Mouse (Mus musculus): Measurements from ENCODE around the gene Tcp10b.
"Not testable (repeated sequence)": the region's sequence is repeated elsewhere in the genome, so short reads cannot be mapped to it uniquely, and the experiment has no call there.

Gene Tcp10b

GRCm38 (mm10) chr17:13123308-13124038 is 62.6 kb downstream of the Tcp10b start:
- not testable (repeated sequence) for DNase-seq (ENCODE audit: low read depth, low spot score); H3K36me3 ChIP-seq (ENCODE audit: control insufficient read depth, insufficient read depth, low read length, poor library complexity, severe bottlenecking); H3K27me3 ChIP-seq (ENCODE audit: control insufficient read depth, insufficient read depth, low read length, poor library complexity, severe bottlenecking)

- DNase-seq (ENCODE audit: low read depth, low spot score), result not testable (repeated sequence)
These were observed 63.3 kb downstream of the Tcp10b start for GRCm38 (mm10) chr17:13124241-13124640.

GRCm38 (mm10) chr17:13129324-13129723 is 68.4 kb downstream of the Tcp10b start:
- H3K36me3 ChIP-seq (ENCODE audit: control insufficient read depth, insufficient read depth, low read length, poor library complexity, severe bottlenecking); H3K27me3 ChIP-seq (ENCODE audit: control insufficient read depth, insufficient read depth, low read length, poor library complexity, severe bottlenecking); DNase-seq (ENCODE audit: low read depth, low spot score): not testable (repeated sequence)

More at GRCm38 (mm10) chr17:13124241-13124640, 63.3 kb downstream of the Tcp10b start:
- H3K27me3 ChIP-seq (ENCODE audit: control insufficient read depth, insufficient read depth, low read length, poor library complexity, severe bottlenecking); H3K36me3 ChIP-seq (ENCODE audit: control insufficient read depth, insufficient read depth, low read length, poor library complexity, severe bottlenecking): not testable (repeated sequence)

- DNase-seq (ENCODE audit: low read depth, low spot score); H3K27me3 ChIP-seq (ENCODE audit: control insufficient read depth, insufficient read depth, low read length, poor library complexity, severe bottlenecking); H3K36me3 ChIP-seq (ENCODE audit: control insufficient read depth, insufficient read depth, low read length, poor library complexity, severe bottlenecking): not testable (repeated sequence)
These were observed 69.0 kb downstream of the Tcp10b start for GRCm38 (mm10) chr17:13129737-13130465.

- H3K36me3 ChIP-seq (ENCODE audit: control insufficient read depth, insufficient read depth, low read length, poor library complexity, severe bottlenecking); H3K27me3 ChIP-seq (ENCODE audit: control insufficient read depth, insufficient read depth, low read length, poor library complexity, severe bottlenecking); DNase-seq (ENCODE audit: low read depth, low spot score): not testable (repeated sequence)
These were observed 70.8 kb downstream of the Tcp10b start, which contains the start of gene Unc93a for GRCm38 (mm10) chr17:13131710-13132109. Gene Unc93a, minus strand, starts transcription at chr17:13131810.

All from splenic B cell, adult 2 months (primary cell).